Mouse (Mus musculus) erythroid progenitor cell, adult 5-6 weeks (primary cell): ENCODE results near the gene Klk11. TPM values are rescaled to one million over a fixed set of nuclear protein-coding genes. Genes with fewer than 3 reads are reported as not detected.

ENCODE experiments used
- ATAC-seq: replicated peaks from 2 replicates; pipeline ENCODE4 v1.8.0; 2016; ENCODE audit warnings: moderate number of reproducible peaks, mild to moderate bottlenecking, moderate TSS enrichment, inconsistent platforms; ENCODE audit not compliant: poor library complexity, low FRiP score, severe bottlenecking
- total RNA-seq, 2 experiments: library from RNA; stranded (forward) in 1 of 2; stranded (reverse) in 1 of 2; fragments of 150-400 nt in 1 of 2; fragments of 186-747, 209-891 nt in 1 of 2; gene quantifications; 2 replicates each; pipeline versions ENCODE4 v1.2.3 to v1.2.4; 2015 to 2017; ENCODE audit warnings: low replicate concordance in 2 of 2

Klk11 gene
- total RNA-seq (2015; ENCODE audit: low replicate concordance) (not detected in 2 replicates), total RNA-seq (2017; ENCODE audit: low replicate concordance) (not detected in 2 replicates)

GRCm38 (mm10) chr7:43774364-43774763 lies at the start of gene Klk11:
TSS of gene Klk11 (plus strand) at chr7:43774604.
- no peak for ATAC-seq

GRCm38 (mm10) chr7:43747788-43748187 lies 26.6 kb upstream of the Klk11 start:
- no peak for ATAC-seq

GRCm38 (mm10) chr7:43752806-43753205 lies 21.6 kb upstream of the Klk11 start:
- no peak for ATAC-seq

GRCm38 (mm10) chr7:43766484-43766883 lies 7.9 kb upstream of the Klk11 start:
- ATAC-seq = no peak

GRCm38 (mm10) chr7:43768597-43768996 lies 5.8 kb upstream of the Klk11 start, which contains the start of gene Klk12:
TSS of gene Klk12 (plus strand) at chr7:43768897.
- no peak for ATAC-seq

GRCm38 (mm10) chr7:43769636-43770035 lies 4.8 kb upstream of the Klk11 start:
- no peak for ATAC-seq

- ATAC-seq = no peak
These were observed 3.7 kb upstream of the Klk11 start for GRCm38 (mm10) chr7:43770701-43771100.

GRCm38 (mm10) chr7:43771916-43772315 lies 2.5 kb upstream of the Klk11 start:
- ATAC-seq = no peak

- no peak for ATAC-seq
These were observed 1.5 kb upstream of the Klk11 start for GRCm38 (mm10) chr7:43772901-43773300.

GRCm38 (mm10) chr7:43774802-43775201 lies 398 bp downstream of the Klk11 start:
- no peak for ATAC-seq

GRCm38 (mm10) chr7:43775311-43776057 lies 1.1 kb downstream of the Klk11 start:
- no peak for ATAC-seq

- no peak for ATAC-seq
These were observed 2.1 kb downstream of the Klk11 start for GRCm38 (mm10) chr7:43776506-43776905.

- ATAC-seq = no peak
These were observed 3.0 kb downstream of the Klk11 start for GRCm38 (mm10) chr7:43777423-43777822.

GRCm38 (mm10) chr7:43778176-43778970 lies 4.0 kb downstream of the Klk11 start:
- ATAC-seq = no peak

- no peak for ATAC-seq
These were observed 5.8 kb downstream of the Klk11 start for GRCm38 (mm10) chr7:43780241-43780640.

GRCm38 (mm10) chr7:43780746-43781145 lies 6.3 kb downstream of the Klk11 start, which contains the start of gene Klk10:
TSS of gene Klk10 (plus strand) at chr7:43781035.
- no peak for ATAC-seq

GRCm38 (mm10) chr7:43781541-43781940 lies 7.1 kb downstream of the Klk11 start:
- ATAC-seq = no peak

GRCm38 (mm10) chr7:43782275-43783265 lies 8.2 kb downstream of the Klk11 start:
- ATAC-seq = no peak; the same call in 1 of the 2 replicates

GRCm38 (mm10) chr7:43785286-43785685 lies 10.9 kb downstream of the Klk11 start:
- ATAC-seq = no peak

GRCm38 (mm10) chr7:43788096-43788495 lies 13.7 kb downstream of the Klk11 start:
- no peak for ATAC-seq
